Mouse (Mus musculus) ES-E14 (cell line): ENCODE measurements around the gene Fbxl16.

Experiments
- MAFK ChIP-seq: IDR thresholded peaks from 2 replicates; pipeline ENCODE4 v1.6.1; 2014; ENCODE audit warnings: mild to moderate bottlenecking, low read depth, low read length, inconsistent platforms; ENCODE audit not compliant: insufficient read depth
- ZC3H11A ChIP-seq: IDR thresholded peaks from 2 replicates; pipeline ENCODE4 v1.6.1; 2012; ENCODE audit warnings: low read depth, mild to moderate bottlenecking, inconsistent platforms, low read length, borderline replicate concordance
- ZNF384 ChIP-seq: IDR thresholded peaks from 2 replicates; pipeline ENCODE4 v1.6.1; 2012; ENCODE audit warnings: low read depth, low read length, inconsistent platforms

- TF ChIP-seq MAFK (no peak), ZNF384 (no peak), ZC3H11A (no peak)
These were observed 35.2 kb upstream of the Fbxl16 start, which contains the start of gene Narfl for GRCm38 (mm10) chr17:25773549-25774120.
